Mouse (Mus musculus) kidney, adult 2 months (tissue): ENCODE results near the gene Itgb7. TPM values are rescaled to one million over a fixed set of nuclear protein-coding genes. Genes with fewer than 3 reads are reported as not detected.

ENCODE experiments used
- DNase-seq: peaks from one replicate; pipeline ENCODE4 v3.0.0; 2021
- H3K27ac ChIP-seq: fragments of 200-500 bp; 2 replicates; pipeline ENCODE4 v1.5.1; 2012; ENCODE audit warnings: low read depth, low read length, control low read depth, inconsistent platforms; ENCODE audit not compliant: insufficient read depth
- H3K27me3 ChIP-seq: fragments of 200-500 bp; replicated peaks from 2 replicates; pipeline ENCODE4 v1.6.1; 2012; ENCODE audit warnings: mild to moderate bottlenecking, moderate library complexity, low read length, inconsistent platforms; ENCODE audit not compliant: control insufficient read depth, insufficient read depth
- H3K36me3 ChIP-seq: fragments of 200-500 bp; 2 replicates; pipeline ENCODE4 v1.6.1; 2012; ENCODE audit warnings: mild to moderate bottlenecking, moderate library complexity, low read length, inconsistent platforms; ENCODE audit not compliant: control insufficient read depth, insufficient read depth
- H3K4me1 ChIP-seq: fragments of 200-500 bp; 2 replicates; pipeline ENCODE4 v1.6.1; 2011; ENCODE audit warnings: low read length; ENCODE audit not compliant: control insufficient read depth, insufficient read depth
- H3K4me3 ChIP-seq: fragments of 200-500 bp; 2 replicates; pipeline ENCODE4 v1.5.1; 2011; ENCODE audit warnings: mild to moderate bottlenecking, low read depth, low read length, control low read depth; ENCODE audit not compliant: insufficient read depth
- CTCF ChIP-seq: fragments of 200-500 bp; conservative IDR thresholded peaks from 2 replicates; pipeline ENCODE4 v1.5.1; 2011; ENCODE audit warnings: low read depth, mild to moderate bottlenecking, control low read depth, low read length, moderate library complexity, mixed read lengths; ENCODE audit not compliant: insufficient read depth, insufficient read length
- POLR2A ChIP-seq: fragments of 200-500 bp; IDR thresholded peaks from one replicate; pipeline ENCODE4 v1.6.1; 2011; ENCODE audit warnings: low read depth, low read length, control low read depth
- WGBS: fragments of 180-500 bp; shearing (Covaris S2); methylation state at CpG from one replicate; pipeline ENCODE4 v1.1.7; 2018; 5-methylcytosine and 5-hydroxymethylcytosine counted together
- polyA plus RNA-seq: library from polyadenylated mRNA; depleted of rRNA; stranded (reverse); fragments of >200 nt; gene quantifications from 2 replicates; pipeline ENCODE4 v1.2.3, GENCODE M21; 2012

Gene Itgb7
- polyA plus RNA-seq, 1 experiment: 11.1 TPM

DNA sequence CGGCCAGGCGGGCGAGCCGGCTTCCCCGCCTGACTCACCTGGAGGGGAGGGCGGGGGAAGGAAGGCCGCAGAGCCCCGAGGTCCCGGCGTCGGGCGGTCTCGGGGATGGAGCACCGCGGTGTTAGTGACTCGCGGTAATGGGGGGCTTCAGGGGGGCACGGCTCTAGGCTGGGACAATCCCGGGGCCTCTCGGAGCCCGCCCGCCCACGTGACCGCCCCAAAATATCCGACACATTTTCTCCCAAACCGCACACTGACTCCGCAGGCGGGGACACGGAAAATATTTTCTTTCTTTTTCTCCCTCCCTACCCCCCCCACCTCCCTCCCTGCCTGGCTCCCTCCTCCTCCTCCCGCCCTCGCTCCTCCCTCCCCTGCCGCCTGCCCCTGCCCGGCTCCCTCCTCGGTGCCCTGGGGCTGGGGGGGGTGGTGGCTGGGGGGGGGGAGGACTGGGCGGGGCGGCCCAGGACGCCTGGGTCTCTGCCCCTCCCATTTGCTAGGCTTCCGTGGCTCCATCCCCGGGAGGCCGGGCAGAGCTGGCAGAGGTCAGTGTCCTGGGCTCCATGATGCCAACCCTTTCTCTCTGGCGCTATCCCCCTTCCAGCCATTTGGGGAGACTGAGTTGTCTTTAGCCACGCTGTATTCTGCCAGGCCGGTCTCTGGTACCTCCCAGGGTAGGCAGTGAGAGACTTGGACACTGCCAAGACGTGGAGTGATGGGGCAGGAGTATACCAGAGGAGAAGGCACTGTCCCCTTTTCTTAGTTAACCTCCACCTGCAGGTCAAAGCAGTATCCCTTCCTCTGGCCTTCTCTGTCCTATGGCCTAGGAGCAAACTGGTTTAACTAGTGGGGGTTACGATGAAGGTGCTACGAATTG, 25.7 kb upstream of the Itgb7 start, which contains the start of gene Rarg:
TSS of gene Rarg (minus strand) at position 316 of the 874 bp plus-strand sequence.
- H3K27ac ChIP-seq: peak within 1 kb of the TSS; percentile 84
- H3K4me3 ChIP-seq: peak within 1 kb of the TSS; percentile 53
- DNase-seq: peak; percentile 75
- no peaks in the 10 kb centered on the region for H3K27me3 ChIP-seq
- TF ChIP-seq POLR2A (peak; percentile 25), CTCF (no peak)
- H3K36me3 ChIP-seq: no peaks in the 10 kb centered on the region
- H3K4me1 ChIP-seq: peaks cover 5% of the 10 kb centered on the region; the same call in 1 of the 2 replicates
- 3% methylated on average over 43 of the region's 46 CpGs for WGBS

DNA sequence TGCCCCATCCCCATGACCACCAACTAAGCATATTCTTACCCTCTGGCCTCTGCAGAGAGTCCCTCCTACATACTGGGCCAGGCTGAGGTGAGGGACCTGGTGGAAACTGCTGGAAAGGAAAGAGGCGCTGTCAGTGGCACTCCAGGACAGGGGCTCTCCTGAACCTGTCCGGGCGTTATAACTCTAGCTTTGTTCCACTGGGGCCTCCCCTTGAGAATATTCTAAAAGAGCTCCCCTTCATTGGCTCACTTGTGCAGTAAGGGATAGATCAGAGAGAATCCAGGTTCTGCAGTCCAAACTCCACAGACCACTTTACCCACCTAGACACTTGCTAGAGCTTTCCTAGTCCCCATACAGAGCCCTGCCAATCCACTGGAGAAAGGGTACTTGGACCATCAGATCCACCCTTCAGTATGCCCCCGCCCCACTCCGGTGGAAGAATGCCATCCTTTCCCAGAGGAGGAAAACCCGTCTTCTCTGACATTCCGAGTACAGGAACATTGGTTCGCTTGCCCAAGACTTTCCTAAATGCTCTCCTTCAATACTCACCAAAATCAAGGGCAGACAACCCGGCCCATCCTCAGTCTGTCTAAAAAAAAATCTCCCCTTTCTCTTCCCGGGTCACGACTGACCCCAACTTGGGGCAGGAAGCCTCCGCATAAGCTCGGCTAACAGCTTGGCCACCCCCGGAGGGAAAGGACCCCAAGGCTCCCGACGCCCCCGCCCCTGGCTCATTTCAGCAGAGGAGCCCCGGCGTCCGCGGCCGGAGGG, 24.9 kb upstream of the Itgb7 start:
- H3K36me3 ChIP-seq: no peaks in the 10 kb centered on the region
- WGBS: 13% methylated on average over 22 of the region's 22 CpGs
- TF ChIP-seq POLR2A (no peak), CTCF (no peak)
- peak overlapping the region; percentile 53 for H3K4me3 ChIP-seq
- H3K27me3 ChIP-seq: no peaks in the 10 kb centered on the region
- peaks cover 5% of the 10 kb centered on the region; the same call in 1 of the 2 replicates for H3K4me1 ChIP-seq
- no peak for DNase-seq
- peak overlapping the region; percentile 68 for H3K27ac ChIP-seq

DNA sequence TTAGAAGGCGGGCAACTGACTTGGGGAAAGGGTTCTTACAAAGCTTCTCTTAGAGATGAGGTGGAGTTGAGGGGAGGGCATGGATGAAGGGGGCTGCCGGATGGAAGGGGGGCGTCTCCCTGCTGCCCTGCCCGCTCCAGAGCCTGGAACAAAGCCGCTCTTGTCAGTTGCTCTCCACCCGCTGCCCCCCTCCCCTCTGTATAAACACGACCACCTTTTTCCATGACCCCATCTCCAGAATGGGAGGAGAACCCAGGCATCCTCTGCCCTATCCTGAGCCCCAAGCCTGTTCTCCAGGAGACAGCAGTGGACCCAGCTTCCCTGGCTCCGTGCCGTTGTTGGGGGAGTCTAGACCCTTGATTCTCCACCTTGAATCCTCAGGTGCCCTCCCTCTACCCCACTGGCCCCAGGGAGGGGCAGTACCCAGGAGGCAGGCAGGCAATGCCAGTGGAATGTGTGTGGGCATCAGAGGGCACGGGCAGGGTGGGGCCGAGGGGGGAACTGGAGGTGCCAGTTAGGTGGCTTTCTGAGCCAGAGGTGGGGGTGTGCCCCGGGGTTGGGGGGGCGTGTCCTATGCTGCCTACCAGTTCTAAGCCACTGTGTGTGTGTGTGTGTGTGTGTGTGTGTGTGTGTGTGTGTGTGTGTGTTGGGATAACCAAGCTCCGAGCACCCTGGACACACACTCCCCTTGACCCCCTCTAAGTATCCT, 24.0 kb upstream of the Itgb7 start:
- peak; percentile 58 for DNase-seq
- peak overlapping the region; percentile 53; the same call in 1 of the 2 replicates for H3K4me3 ChIP-seq

DNA sequence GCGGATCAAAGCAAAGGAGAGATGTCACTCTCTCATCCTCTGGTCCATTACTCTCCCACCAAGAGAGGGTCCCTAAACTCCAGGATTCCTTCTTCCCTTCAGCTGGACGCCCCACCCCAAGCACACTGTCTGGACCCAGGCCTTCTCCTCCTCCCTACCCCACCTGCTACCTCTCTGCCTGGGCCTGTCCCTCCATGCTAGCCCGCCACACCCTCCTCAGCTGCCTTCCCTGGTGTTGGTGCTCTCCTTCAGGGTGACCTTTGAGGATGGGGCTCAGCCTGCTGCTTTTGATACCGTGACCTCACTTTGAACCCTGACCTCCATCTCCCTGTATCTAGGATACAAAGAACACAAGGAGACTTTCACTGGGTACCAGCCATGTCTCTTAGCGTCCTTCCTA, 18.8 kb upstream of the Itgb7 start:
- Histone ChIP-seq H3K36me3 (no peaks in the 10 kb centered on the region), H3K4me1 (peaks cover 8% of the 10 kb centered on the region), H3K4me3 (no peak overlapping the region), H3K27ac (no peak overlapping the region), H3K27me3 (no peaks in the 10 kb centered on the region)
- DNase-seq: no peak
- WGBS: 86% methylated on average over 5 of the region's 5 CpGs
- no peak for TF ChIP-seq POLR2A
- no peak for TF ChIP-seq CTCF

More for the DNA sequence above, 24.0 kb upstream of the Itgb7 start:
- TF ChIP-seq CTCF: no peak
- TF ChIP-seq POLR2A: no peak
- Histone ChIP-seq H3K27ac (peak overlapping the region; percentile 68; the same call in 1 of the 2 replicates), H3K4me1 (peaks cover 5% of the 10 kb centered on the region; the same call in 1 of the 2 replicates), H3K36me3 (no peaks in the 10 kb centered on the region), H3K27me3 (no peaks in the 10 kb centered on the region)
- WGBS: 52% methylated on average over 14 of the region's 14 CpGs

DNA sequence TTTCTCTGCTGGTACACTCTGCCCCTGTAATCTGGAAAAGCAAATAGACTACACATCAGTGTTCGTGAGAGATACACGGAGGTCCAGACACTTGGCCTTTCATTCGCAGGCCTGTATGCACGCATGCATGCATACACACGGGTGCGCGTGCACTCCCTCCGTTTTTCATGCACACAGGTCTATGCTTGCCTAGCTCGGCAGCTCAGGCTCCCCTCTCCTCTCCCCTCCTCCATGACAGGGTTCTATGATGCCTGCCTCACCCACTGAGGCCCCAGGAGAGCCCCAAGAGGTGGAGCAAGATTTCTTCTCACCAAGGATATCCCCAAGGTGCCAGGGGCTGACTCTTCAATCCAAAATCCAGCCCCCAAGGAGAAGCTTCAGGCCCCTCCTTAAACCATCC, 18.2 kb upstream of the Itgb7 start:
- DNase-seq: no peak
- no peak overlapping the region for H3K27ac ChIP-seq
- H3K4me1 ChIP-seq: peaks cover 8% of the 10 kb centered on the region
- TF ChIP-seq CTCF (no peak), POLR2A (no peak)
- 71% methylated on average over 9 of the region's 9 CpGs for WGBS
- H3K36me3 ChIP-seq: no peaks in the 10 kb centered on the region
- H3K27me3 ChIP-seq: no peaks in the 10 kb centered on the region
- H3K4me3 ChIP-seq: no peak overlapping the region

DNA sequence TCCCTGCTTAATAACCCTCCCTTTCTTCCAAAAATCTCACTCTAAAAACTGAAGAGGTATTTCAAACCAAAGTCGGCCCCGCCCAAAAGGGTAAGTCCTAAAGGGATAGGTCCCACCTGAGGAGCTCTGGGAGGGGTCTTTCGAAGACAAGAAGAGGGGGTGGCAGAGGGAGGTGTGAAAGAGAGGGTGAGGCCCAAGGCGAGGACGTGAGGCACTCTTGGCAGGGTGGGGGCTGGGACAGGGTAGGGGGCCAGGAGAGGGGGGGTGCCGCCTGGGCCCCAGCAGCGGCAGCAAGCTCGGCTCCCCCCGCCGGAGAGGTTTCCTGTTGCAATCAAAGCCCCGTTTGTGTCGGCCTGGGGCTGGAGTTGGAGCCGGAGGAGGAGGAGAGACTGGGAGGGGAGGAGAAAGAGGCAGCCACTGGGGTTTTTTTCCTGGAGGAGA, 17.5 kb upstream of the Itgb7 start:
- Histone ChIP-seq H3K4me3 (peak overlapping the region; percentile 16; the same call in 1 of the 2 replicates), H3K36me3 (no peaks in the 10 kb centered on the region), H3K27me3 (no peaks in the 10 kb centered on the region), H3K27ac (peak overlapping the region; percentile 59), H3K4me1 (peaks cover 8% of the 10 kb centered on the region)
- TF ChIP-seq POLR2A (no peak), CTCF (no peak)
- 14% methylated on average over 13 of the region's 13 CpGs for WGBS
- DNase-seq: peak; percentile 67

DNA sequence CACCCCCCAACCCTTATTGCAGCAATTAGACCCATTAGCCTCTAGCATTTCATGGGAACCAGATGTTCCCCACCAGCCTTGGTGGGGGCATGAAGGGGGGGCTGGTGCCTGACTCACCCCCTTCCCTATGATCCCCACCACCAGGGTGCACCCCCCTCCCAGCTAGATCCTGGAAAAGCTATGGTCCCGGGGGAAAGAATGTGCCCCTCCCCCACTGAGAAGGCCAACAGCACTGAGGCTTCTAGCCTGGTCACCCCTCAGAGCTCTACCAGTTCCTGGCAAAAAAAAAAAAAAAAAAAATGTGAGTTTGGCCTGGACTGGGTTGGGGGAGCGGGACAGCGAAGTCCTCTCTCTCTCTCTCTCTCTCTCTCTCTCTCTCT, 17.1 kb upstream of the Itgb7 start:
- no peaks in the 10 kb centered on the region for H3K27me3 ChIP-seq
- WGBS: 19% methylated on average over 3 of the region's 3 CpGs
- H3K4me1 ChIP-seq: peaks cover 11% of the 10 kb centered on the region
- no peak overlapping the region for H3K4me3 ChIP-seq
- H3K36me3 ChIP-seq: no peaks in the 10 kb centered on the region
- peak; percentile 31 for DNase-seq
- TF ChIP-seq CTCF (no peak), POLR2A (no peak)
- H3K27ac ChIP-seq: peak overlapping the region; percentile 59
